Mouse (Mus musculus): Measurements from ENCODE around the gene Gm7247.
"Not testable (repeated sequence)": the region's sequence is repeated elsewhere in the genome, so short reads cannot be mapped to it uniquely, and the experiment has no call there.

Gene Gm7247

DNA sequence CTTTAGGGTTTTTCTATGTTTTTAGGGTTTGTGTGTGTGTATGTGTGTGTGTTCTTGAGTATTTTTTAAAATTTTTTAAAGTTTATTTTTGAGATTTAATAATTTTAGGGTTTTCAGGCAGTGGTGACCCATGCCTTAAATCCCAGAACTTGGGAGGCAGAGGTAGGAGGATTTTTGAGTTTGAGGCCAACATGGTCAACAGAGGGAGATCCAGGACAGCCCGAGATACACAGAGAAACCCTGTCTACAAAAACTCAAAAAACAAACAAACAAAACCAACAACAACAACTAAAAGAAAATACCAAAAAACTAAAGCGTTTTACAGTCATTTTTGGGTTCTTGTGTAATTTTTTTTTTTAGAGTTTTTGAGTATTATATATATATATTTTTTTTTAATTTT is 134.2 kb downstream of the Gm7247 start:
- no peak for DNase-seq (ENCODE audit: extremely low spot score, low read depth, low spot score)

DNA sequence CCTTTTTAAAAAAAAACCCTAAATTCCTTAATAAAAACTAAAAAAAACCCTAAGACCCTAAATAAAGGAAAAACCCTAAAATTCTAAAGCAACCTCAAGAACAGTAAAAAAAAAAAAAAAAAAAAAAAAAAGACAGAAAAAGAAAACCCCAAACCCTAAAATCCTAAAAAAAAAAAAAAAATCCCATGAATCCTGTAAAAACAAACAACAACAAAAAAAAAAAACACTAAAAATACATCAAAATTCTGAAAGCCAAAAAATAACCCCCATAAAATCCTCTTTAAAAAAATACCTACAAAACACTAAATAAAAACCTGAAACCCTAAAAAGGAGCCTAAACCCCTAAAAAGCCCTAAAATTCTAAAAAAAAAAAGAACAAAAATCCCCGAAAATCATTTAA is 135.4 kb downstream of the Gm7247 start:
- DNase-seq (ENCODE audit: extremely low spot score, low read depth, low spot score): no peak

DNA sequence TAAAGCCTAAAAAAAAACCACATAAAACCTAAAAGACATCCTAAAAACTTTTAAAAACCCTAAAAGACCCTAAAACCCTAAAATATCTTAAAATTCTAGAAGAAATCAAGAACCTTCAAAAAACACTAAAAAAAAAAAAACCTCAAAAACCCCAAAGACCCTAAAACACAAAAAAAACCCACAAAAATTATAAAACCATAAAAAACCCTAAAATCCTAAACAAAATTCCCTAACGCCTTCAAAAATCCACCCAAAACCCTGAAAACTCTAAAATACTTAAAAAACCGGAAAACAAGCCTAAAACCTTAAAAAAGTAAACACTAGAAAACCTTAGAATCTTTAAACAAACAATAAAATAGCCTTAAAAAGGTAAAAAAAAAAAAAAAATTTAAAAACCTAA is 136.4 kb downstream of the Gm7247 start:
- DNase-seq (ENCODE audit: extremely low spot score, low read depth, low spot score): no peak

DNA sequence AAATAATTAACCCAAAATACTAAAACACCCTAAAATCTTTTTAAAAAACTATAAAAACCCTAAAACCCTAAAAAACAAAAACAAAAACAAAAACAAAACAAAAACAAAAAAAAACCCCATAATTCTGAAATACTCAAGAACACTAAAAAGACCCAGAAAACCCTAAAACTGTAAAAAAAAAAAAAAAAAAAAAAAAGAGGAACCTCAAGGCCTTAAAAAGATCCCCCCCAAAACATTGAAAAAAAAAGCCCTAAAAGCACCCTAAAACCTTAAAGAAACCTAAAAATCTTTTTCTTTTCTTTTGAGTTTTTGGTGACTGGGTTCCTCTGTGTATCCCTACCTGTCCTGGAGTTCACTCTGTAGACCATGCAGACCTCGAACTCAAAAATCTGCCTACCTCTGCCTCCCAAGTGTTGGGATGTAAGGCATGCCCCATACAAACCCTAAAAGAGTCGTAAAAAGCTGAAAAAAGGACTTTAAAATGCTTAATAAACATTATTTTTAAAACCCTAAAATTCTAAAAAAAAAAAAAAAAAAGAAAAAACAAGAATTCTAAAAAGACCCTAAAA is 138.2 kb downstream of the Gm7247 start:
- no peak for DNase-seq (ENCODE audit: extremely low spot score, low read depth, low spot score)

DNA sequence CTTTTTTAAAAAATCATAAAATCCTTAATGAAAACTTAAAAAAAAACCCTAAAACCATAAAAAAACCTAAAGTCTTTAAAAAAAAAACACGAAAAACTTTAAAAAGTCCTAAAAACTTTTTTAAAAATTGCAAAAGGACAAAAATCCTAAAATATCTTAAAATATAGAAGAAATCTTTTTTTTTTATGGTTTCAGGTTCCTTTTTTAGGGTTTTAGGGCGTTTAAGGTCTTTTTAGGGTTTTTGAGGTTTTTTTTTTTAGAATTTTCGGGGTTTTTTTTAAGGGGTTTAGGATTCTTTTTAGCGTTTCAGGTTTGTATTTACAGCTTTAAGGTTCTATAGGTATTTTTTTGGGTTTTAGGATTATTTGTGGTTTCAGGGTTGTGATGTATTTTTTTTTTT is 138.9 kb downstream of the Gm7247 start:
- DNase-seq (ENCODE audit: extremely low spot score, low read depth, low spot score): no peak

DNA sequence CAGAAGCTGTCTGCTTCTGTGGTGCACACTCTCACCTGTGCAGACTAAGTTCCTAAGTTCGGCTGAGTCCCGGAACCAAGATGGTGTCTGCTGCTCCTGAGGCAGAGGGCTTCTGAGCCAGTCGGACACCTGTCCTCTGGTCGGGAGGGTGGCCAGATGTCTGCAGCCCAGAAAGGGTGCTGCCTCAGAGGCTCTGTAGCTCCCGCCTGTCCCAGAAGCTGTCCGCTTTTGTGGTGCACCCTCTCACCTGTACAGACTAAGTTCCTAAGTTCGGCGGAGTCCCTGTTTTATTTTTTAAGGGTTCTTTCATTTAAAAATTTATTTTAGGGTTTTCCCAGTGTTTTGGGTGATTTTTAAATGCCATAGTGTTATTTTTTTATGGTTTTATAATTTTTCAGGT is 145.9 kb downstream of the Gm7247 start:
- no peak for DNase-seq (ENCODE audit: extremely low spot score, low read depth, low spot score)

DNA sequence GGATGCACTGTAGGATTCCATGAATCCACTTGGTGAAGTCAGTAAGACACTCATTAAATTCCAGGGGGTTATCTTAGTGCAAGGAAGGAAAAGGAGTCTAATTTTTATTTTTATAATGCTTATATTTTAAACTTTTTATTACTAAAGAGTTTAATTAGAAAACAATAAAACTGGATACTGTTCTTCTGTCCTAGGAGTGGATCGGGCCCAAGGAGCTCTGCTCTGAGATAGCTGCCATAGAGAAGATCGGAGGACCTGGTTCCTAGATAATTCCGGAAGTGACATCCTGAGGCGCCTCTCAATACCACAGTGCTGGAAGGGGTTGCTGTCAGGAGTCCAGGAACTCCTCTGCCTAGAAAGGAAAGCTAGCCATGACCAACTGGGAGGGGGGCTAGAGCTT is 190.9 kb downstream of the Gm7247 start, which contains the start of gene Gm5622:
TSS of gene Gm5622 (plus strand) at position 301 of the 400 bp plus-strand sequence.
- DNase-seq (ENCODE audit: extremely low spot score, low read depth, low spot score): no peak

DNA sequence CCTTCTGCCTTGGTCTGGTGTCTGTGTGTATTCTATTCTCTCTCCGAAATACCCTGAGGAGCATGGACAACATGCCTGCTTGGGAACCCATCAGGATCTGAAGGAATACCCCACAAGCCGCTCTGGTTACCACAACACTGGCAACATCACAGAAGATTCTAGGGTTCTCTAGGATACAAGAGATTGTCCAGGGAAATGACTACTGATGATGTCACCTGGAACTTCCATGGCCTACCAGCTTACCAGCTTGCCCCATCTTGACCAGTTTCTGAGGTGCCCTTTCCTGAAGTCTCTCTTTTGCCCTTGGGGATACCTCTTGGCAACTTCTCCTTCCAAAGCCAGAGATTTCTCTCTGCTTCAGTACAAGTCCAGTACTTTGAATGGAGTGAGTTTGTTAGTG is 212.4 kb downstream of the Gm7247 start, which contains the start of gene Gm17175:
TSS of gene Gm17175 (minus strand) at position 101 of the 400 bp plus-strand sequence.
- DNase-seq (ENCODE audit: extremely low spot score, low read depth, low spot score): not testable (repeated sequence)

DNA sequence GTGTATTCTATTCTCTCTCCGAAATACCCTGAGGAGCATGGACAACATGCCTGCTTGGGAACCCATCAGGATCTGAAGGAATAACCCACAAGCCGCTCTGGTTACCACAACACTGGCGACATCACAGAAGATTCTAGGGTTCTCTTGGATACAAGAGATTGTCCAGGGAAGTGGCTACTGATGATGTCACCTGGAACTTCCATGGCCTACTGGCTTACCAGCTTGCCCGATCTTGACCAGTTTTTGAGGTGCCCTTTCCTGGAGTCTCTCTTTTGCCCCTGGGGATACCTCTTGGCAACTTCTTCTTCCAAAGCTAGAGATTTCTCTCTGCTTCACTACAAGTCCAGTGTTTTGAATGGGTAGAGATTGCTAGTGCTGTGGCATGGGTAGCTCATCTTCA is 230.5 kb downstream of the Gm7247 start, which contains the start of gene Gm17174:
TSS of gene Gm17174 (minus strand) at position 101 of the 400 bp plus-strand sequence.
- not testable (repeated sequence) for DNase-seq (ENCODE audit: extremely low spot score, low read depth, low spot score)

DNA sequence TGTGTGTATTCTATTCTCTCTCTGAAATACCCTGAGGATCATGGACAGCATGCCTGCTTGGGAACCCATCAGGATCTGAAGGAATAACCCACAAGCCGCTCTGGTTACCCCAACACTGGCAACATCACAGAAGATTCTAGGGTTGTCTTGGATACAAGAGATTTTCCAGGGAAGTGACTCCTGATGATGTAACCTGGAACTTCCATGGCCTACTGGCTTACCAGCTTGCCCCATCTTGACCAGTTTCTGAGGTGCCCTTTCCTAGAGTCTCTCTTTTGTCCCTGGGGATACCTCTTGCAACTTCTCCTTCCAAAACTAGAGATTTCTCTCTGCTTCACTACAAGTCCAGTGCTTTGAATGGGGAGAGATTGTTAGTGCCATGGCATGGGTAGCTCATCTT is 249.7 kb downstream of the Gm7247 start, which contains the start of gene Gm17078:
TSS of gene Gm17078 (minus strand) at position 101 of the 400 bp plus-strand sequence.
- no peak for DNase-seq (ENCODE audit: extremely low spot score, low read depth, low spot score)
